Mouse (Mus musculus) olfactory bulb, adult 2 months (tissue): Measurements from ENCODE around the gene Hpd.

Source experiments
- CTCF ChIP-seq: fragments of 200-500 bp; IDR thresholded peaks from 2 replicates; pipeline ENCODE4 v1.5.1; 2012; ENCODE audit warnings: low read depth, mild to moderate bottlenecking, low read length, moderate library complexity; ENCODE audit not compliant: insufficient read depth
- POLR2A ChIP-seq: fragments of 200-500 bp; IDR thresholded peaks from 2 replicates; pipeline ENCODE4 v1.6.1; 2012; ENCODE audit warnings: mild to moderate bottlenecking, low read depth, low read length, moderate library complexity; ENCODE audit not compliant: insufficient read depth

DNA sequence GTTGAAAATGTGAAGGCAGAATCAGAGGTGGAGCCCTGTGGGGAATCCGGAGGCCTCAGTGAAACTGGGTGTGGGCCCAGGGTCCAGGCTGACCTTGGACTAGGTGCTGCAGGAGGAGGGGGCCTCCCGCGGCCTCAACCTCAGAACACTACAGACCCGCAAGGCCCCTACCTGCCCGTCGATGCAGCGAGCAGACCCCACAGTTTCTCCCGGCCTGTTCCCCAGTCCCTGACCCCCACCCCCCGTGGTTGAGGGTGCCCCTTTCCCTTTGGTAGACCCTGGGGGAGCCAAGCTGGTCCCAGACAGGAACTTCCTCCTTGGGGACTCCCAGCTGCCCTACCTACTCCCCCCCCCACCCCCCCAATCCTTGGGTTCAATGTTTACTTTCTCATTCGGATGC lies 16.1 kb downstream of the Hpd start:
- no peak for TF ChIP-seq CTCF
- TF ChIP-seq POLR2A = no peak
